Mouse (Mus musculus) liver, postnatal 0 days (tissue): Measurements from ENCODE around the gene Gm10644.

Experiments used
- CTCF ChIP-seq: sonication (generic); IDR thresholded peaks from 2 replicates; pipeline ENCODE4 v1.5.1; 2016; ENCODE audit warnings: antibody characterized with exemption, low read depth
- EP300 ChIP-seq: IDR thresholded peaks from 2 replicates; pipeline ENCODE4 v1.6.1; 2016; ENCODE audit warnings: antibody characterized with exemption, low read depth, mild to moderate bottlenecking

- no peak for TF ChIP-seq EP300
- no peak for TF ChIP-seq CTCF
Observed at GRCm38 (mm10) chr8:83909311-83909710, 45.7 kb downstream of the Gm10644 start.
